Mouse (Mus musculus) myocyte (in vitro differentiated cells): Measurements from ENCODE around the gene Wdr95.

Source experiments
- E2F4 ChIP-seq: IDR thresholded peaks from one replicate; pipeline ENCODE4 v1.6.1; 2011; ENCODE audit warnings: mild to moderate bottlenecking, control low read depth, moderate library complexity; ENCODE audit not compliant: insufficient read depth
- MAX ChIP-seq: IDR thresholded peaks from one replicate; pipeline ENCODE4 v1.6.1; 2011; ENCODE audit warnings: low read depth, mild to moderate bottlenecking, control low read depth
- MYOD1 ChIP-seq, 3 experiments: IDR thresholded peaks; one replicate each; pipeline ENCODE4 v1.6.1; 2011; ENCODE audit warnings: control low read depth in 2 of 3, low read depth in 2 of 3, mild to moderate bottlenecking in 2 of 3, moderate library complexity in 1 of 3; ENCODE audit not compliant: insufficient read length in 2 of 3, control insufficient read depth in 1 of 3
- MYOG ChIP-seq, 3 experiments: IDR thresholded peaks; one replicate each; pipeline ENCODE4 v1.6.1; 2011; ENCODE audit warnings: control low read depth in 2 of 3, low read depth in 2 of 3, mild to moderate bottlenecking in 2 of 3; ENCODE audit not compliant: insufficient read length in 2 of 3, control insufficient read depth in 1 of 3, insufficient read depth in 1 of 3
- POLR2A ChIP-seq: IDR thresholded peaks from one replicate; pipeline ENCODE4 v1.6.1; 2011; ENCODE audit warnings: low read depth, mild to moderate bottlenecking, control low read depth, moderate library complexity; ENCODE audit not compliant: insufficient read length
- POLR2AphosphoS2 ChIP-seq: IDR thresholded peaks from one replicate; pipeline ENCODE4 v1.6.1; 2011; ENCODE audit warnings: low read depth, control low read depth; ENCODE audit not compliant: insufficient read length
- REST ChIP-seq: IDR thresholded peaks from one replicate; pipeline ENCODE4 v1.6.1; 2011; ENCODE audit warnings: mild to moderate bottlenecking, control low read depth, moderate library complexity; ENCODE audit not compliant: insufficient read depth, insufficient read length
- TCF3 ChIP-seq: IDR thresholded peaks from one replicate; pipeline ENCODE4 v1.6.1; 2011; ENCODE audit warnings: low read depth, control low read depth; ENCODE audit not compliant: insufficient read length
- USF1 ChIP-seq: IDR thresholded peaks from one replicate; pipeline ENCODE4 v1.6.1; 2011; ENCODE audit warnings: low read depth, mild to moderate bottlenecking, control low read depth, moderate library complexity

GRCm38 (mm10) chr5:149513438-149514086 lies 14.9 kb upstream of the Wdr95 start:
- no peak for TF ChIP-seq POLR2A
- TF ChIP-seq USF1: no peak
- no peak for TF ChIP-seq TCF3
- no peak for TF ChIP-seq MAX
- no peak for TF ChIP-seq REST
- no peak for TF ChIP-seq POLR2AphosphoS2
- TF ChIP-seq E2F4: no peak
- no peak for TF ChIP-seq MYOD1 (IDR thresholded peaks at IDR 0.05; ENCODE audit: control insufficient read depth in 1 of 3, insufficient read length in 2 of 3, low read depth in 2 of 3)
- TF ChIP-seq MYOG (IDR thresholded peaks at IDR 0.05; ENCODE audit: control insufficient read depth in 1 of 3, insufficient read depth in 1 of 3, insufficient read length in 2 of 3, low read depth in 2 of 3): no peak
